Mouse (Mus musculus): ENCODE results near the gene Notum. TPM values are rescaled to one million over a fixed set of nuclear protein-coding genes. Genes with fewer than 3 reads are reported as not detected.

Notum gene
- polyA plus RNA-seq, 1 experiment = not detected

DNA sequence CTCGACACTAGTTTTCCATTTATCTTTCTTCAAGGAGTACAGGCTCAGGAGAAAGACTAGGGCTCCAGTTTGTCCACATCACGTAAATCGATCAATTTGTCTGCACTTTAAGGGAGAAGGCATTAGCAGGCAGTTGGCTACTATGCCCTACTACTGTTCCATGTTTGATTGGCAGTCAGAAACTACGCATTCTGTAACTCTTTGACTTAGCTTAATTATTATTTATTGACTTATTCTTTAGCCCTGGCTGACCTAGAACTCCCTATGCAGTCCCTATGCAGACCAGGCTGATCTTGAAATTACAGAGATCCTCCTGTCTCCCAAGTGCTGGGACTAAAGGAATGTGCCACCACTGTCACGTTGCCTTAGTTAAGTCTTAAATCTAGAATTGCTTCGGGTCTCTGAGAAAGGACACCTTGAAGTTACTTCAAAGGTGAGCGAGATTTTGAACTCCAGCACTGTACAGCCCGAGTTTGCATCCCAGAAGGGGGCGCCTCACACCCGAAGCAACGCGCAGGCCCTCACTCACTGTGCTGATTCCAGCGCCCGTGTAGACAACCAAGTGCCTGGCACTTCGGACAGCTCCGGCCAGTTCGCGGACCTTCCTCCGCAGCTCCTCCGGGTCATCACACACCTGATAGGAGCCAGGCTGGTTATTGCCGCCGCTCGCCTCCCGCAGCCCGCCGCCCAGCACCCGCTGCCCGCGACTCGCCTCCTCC, 36.9 kb downstream of the Notum start:
- Histone ChIP-seq H3K4me3 (ENCODE audit: insufficient read depth, low read depth, low read length) (peak overlapping the region; percentile 95), H3K27ac (replicated peaks; ENCODE audit: low read depth, low read length) (no peak overlapping the region), H3K4me1 (ENCODE audit: control insufficient read depth, insufficient read depth, insufficient read length, low read length) (peaks cover 5% of the 10 kb centered on the region)

DNA sequence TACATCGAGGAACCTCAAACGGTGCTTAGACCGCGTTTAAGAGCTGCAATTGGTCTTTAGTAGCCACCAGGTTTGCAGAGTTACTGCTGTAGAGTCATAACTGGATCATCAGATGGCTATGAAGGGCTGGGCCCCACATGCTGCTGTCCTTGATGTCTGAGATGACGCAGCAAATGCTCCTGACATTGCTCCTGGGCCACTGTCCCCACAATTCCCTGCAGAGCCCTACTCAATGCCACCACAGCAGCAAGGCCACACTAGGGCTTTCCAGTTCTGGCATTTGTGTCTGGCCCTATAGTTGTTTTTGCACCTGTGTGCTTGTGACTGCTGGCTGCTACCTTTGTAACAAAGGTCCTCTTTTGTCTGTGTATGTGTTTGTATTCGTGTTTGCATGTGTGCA, 38.2 kb downstream of the Notum start:
- peaks cover 4% of the 10 kb centered on the region for H3K4me1 ChIP-seq (ENCODE audit: control insufficient read depth, insufficient read depth, insufficient read length, low read length)
- H3K27ac ChIP-seq (replicated peaks; ENCODE audit: low read depth, low read length) = no peak overlapping the region
- no peak overlapping the region for H3K4me3 ChIP-seq (ENCODE audit: insufficient read depth, low read depth, low read length)

DNA sequence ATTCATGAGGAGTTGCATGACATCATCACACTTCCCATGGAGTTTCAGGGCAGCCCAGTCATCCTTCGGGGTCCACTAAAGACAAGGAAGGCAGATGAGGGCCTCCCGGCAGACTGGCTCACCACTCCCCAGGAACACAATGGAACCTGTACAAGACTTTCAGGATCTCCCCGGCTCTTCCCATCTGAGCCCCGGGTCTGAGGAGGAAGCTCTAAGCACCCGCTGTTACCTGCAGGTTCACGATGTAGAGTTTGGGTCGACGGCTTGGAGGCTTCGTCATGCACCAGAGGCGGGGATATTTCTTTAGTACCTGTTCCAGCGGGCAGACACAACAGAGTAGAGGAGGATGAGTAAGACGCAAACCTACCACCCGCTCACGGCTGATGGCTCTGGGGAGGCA, 40.8 kb downstream of the Notum start:
- Histone ChIP-seq H3K4me1 (ENCODE audit: control insufficient read depth, insufficient read depth, insufficient read length, low read length) (peaks cover 7% of the 10 kb centered on the region), H3K27ac (replicated peaks; ENCODE audit: low read depth, low read length) (no peak overlapping the region), H3K4me3 (ENCODE audit: insufficient read depth, low read depth, low read length) (no peak overlapping the region)

DNA sequence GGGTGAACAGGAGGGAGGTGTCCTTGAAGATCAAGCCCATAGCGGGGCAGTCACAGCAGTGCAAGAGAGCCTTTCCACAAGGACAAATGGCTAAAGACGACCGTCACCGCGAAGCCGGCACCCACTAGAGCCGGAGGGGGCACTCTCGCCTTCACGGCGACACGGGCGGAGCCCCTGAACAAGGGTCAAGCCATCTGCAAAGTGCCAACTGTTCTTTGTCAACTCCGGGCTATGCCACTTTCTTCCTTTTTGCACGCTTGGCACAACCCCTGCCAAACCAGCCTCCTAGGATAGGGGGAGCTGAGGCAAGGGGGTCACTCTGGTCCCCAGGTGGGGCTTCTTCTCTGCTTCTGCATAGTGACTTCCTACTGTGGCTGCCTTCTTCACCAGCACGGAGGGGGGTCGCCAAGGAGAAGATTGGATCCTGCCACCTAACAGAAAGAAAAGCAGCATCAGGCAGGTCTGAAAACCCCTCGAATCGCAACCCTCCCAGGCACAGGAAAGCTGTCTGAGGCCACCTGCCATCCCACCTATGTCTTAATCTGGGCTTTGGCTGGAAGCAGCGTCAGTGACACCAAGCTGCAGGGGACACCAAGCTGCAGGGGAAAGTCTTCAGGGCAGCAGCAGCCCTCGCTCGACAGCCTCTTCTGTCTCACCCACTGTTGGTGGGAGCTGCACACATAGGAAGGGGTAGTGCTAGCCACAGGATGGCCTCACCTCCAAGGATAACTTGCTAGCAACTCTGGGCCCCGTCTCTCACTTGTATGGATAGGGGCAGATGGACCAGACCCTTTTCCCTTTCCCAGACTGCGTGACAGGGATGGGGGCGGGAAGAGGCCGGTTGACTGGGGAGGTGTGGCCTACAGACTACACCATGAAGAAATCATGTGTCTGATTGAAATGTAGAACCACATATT, 42.1 kb downstream of the Notum start:
- H3K4me3 ChIP-seq (ENCODE audit: insufficient read depth, low read depth, low read length) = no peak overlapping the region
- peaks cover 5% of the 10 kb centered on the region for H3K4me1 ChIP-seq (ENCODE audit: control insufficient read depth, insufficient read depth, insufficient read length, low read length)
- H3K27ac ChIP-seq (replicated peaks; ENCODE audit: low read depth, low read length) = no peak overlapping the region

DNA sequence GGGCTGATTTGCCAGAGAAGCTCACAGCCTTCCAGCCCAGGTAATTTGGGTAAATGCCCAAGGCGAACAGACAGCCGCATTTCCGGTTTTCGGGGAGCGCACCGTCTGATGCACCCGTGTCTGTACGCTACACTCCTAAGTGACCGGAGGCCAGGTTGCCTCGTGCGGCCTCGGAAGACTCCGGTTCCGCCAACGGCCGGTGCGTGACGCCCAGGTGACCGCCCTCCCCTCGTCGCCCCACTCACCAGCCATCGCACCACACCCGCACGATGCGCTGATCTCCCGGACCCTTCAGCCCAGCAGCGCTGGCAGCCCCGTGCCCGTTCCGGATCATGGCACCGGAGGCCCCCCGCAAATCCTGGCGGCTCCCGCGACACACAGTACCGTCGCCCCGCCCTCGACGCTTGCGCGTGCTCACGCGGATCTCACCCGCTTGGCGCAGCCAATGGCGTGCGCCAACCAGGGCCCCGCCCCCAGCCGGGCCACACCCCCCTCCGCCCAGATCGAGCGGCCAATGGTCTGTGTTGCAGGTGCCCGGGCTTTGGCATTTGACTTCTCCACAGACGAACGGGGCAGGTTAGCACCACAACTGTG, 43.4 kb downstream of the Notum start, which contains the start of gene Pcyt2:
Gene Pcyt2, minus strand, starts transcription at position 418 of the 594 bp plus-strand sequence.
- H3K4me1 ChIP-seq (ENCODE audit: control insufficient read depth, insufficient read depth, insufficient read length, low read length) = peaks cover 5% of the 10 kb centered on the region
- peak within 1 kb of the TSS; percentile 47 for H3K27ac ChIP-seq (replicated peaks; ENCODE audit: low read depth, low read length)
- peak within 1 kb of the TSS; percentile 93 for H3K4me3 ChIP-seq (ENCODE audit: insufficient read depth, low read depth, low read length)

DNA sequence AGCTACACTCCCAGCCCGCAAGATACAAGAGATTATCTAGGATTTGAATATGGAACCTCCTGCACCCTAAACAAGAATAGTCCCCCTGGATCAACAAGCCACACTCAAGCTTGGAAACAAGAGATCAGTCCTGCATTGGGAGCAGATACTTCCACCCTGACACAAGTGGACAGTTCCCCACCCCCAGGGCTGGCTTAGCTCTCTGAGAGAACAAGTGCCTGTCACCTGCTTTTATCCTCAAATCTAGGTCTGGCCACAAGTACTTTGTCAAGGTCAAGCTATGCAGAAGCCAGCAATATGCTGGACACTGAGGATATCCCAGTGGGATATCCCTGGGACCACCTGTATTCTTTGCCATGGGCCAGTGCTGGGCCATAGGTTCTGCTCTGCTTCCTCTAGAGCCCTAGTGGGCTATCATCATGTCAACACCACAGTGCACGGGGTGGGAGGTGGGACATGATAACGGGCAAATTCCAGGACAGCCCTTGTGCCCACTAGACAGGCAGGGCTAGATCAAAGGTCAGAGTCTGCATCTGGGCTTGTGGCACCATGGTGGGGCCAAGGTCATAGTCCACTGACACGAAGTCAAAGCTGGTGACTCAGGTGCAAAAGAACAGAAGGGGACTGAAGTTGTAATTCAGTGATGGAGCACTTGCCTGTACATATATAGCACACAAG, 44.2 kb downstream of the Notum start:
- H3K4me1 ChIP-seq (ENCODE audit: control insufficient read depth, insufficient read depth, insufficient read length, low read length) = peaks cover 5% of the 10 kb centered on the region
- peak overlapping the region; percentile 93 for H3K4me3 ChIP-seq (ENCODE audit: insufficient read depth, low read depth, low read length)
- H3K27ac ChIP-seq (replicated peaks; ENCODE audit: low read depth, low read length) = peak overlapping the region; percentile 47; the same call in 1 of the 2 replicates

DNA sequence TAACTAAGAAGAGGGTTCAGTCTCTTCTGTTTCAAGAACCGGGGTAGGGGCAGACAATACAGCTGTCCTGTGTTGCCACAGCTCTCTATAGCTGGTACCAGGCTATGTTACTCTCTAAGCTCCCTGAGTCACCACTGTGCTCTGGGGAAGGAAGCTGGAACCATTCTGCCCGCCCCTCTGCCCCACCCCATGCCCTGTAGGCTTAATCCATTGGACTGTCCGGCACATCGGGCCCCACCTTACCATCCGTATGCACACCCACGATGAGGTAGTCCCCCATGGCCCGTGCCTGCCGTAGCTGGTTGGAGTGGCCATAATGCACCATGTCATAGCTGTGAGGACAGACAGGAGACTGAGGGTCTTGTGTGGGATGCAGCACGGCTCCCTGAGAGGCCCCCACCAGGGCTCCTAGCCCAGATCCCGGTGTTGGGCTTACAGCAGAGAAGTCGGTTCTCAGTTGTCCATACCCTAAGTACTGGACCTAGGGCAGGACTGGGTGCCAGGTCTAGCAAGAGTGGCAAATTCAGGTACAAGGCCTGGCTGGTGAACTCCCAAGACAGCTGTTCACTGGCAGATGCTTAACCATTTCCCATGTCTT, 45.3 kb downstream of the Notum start:
- H3K4me1 ChIP-seq (ENCODE audit: control insufficient read depth, insufficient read depth, insufficient read length, low read length) = peaks cover 5% of the 10 kb centered on the region
- H3K4me3 ChIP-seq (ENCODE audit: insufficient read depth, low read depth, low read length) = no peak overlapping the region
- H3K27ac ChIP-seq (replicated peaks; ENCODE audit: low read depth, low read length) = no peak overlapping the region

DNA sequence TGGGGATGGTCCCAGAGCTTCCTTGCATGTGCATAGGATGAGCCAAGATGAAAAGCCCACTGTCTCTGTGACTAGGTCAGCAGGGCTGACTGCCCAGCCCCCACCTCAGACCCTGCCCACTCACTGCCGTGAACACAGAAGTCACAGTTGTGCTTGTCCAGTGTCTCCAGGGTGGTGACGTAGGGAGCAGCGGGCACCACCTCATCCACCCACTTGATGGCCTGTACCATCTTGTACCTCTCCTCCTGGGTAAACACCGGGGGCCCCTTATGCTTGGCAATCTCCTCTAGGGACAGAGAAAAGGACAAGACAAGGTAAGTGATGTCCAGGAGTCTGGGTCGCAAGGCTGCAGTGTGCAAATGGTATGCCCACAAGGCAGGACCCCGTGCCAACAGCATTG, 45.8 kb downstream of the Notum start:
- Histone ChIP-seq H3K27ac (replicated peaks; ENCODE audit: low read depth, low read length) (no peak overlapping the region), H3K4me3 (ENCODE audit: insufficient read depth, low read depth, low read length) (no peak overlapping the region), H3K4me1 (ENCODE audit: control insufficient read depth, insufficient read depth, insufficient read length, low read length) (peaks cover 5% of the 10 kb centered on the region)

DNA sequence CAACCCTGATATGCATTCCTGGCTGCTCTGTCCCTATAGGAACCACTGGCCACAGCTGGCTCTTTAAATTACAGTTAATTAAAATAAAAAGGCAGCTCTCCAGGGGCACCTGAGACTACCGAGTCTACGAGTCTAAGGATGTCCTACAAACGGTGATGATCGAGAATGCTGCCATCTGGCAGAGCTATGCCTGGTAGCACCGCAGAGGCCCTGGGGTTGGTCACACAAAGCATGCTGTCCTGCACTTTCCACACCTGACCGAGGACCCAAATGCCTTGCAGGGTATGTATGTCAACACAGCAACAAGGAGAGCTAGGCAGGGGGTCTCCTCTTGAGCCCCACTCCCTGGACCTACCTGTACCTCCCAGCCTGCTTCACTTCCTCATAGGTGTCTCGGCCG, 47.0 kb downstream of the Notum start:
- peaks cover 5% of the 10 kb centered on the region for H3K4me1 ChIP-seq (ENCODE audit: control insufficient read depth, insufficient read depth, insufficient read length, low read length)
- H3K27ac ChIP-seq (replicated peaks; ENCODE audit: low read depth, low read length) = no peak overlapping the region
- H3K4me3 ChIP-seq (ENCODE audit: insufficient read depth, low read depth, low read length) = no peak overlapping the region

DNA sequence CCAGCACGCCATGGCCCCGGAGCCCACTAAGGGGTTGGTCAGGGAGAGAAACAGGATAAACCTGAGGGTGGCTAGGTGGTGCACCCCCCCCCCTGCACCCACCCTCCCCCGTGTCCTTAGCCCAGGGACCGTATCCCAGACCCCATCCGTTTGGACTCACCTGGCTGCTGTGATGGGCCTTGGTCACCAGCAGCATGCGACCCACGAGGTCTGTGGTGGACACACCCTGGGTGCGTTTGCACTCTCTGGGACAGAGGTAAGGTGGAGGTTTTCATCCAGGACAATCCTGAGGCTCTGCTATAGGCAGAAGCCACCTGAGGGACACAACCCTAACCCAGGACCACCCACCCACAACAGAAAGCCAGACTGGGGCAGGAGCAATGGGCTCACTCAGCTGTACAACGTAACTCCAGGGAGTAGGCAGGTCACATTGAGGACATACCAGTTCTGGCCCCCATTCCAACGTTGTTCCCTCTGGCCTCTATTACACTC, 47.4 kb downstream of the Notum start:
- Histone ChIP-seq H3K4me3 (ENCODE audit: insufficient read depth, low read depth, low read length) (no peak overlapping the region), H3K4me1 (ENCODE audit: control insufficient read depth, insufficient read depth, insufficient read length, low read length) (peaks cover 5% of the 10 kb centered on the region), H3K27ac (replicated peaks; ENCODE audit: low read depth, low read length) (no peak overlapping the region)

DNA sequence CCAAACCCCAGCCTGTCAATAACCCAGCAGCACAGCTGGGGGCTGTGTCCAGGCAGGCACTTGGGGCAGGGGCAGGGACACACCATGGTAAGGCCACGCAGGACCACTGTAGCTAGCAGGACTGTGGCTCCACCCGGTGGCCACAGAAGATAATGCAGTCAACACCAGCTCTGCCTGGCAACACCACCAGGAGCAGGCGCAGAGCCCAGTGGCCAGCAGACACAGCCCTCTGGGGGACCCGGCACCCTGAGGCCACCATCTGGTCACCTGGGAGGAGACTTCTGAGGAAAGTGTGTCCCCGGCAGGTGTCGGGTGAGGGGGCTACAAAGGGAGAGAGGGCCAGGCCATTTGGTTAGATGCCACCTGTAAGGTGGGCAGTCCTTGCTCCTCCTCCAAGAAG, 48.2 kb downstream of the Notum start:
- H3K4me1 ChIP-seq (ENCODE audit: control insufficient read depth, insufficient read depth, insufficient read length, low read length) = peaks cover 5% of the 10 kb centered on the region
- no peak overlapping the region for H3K4me3 ChIP-seq (ENCODE audit: insufficient read depth, low read depth, low read length)
- H3K27ac ChIP-seq (replicated peaks; ENCODE audit: low read depth, low read length) = no peak overlapping the region

DNA sequence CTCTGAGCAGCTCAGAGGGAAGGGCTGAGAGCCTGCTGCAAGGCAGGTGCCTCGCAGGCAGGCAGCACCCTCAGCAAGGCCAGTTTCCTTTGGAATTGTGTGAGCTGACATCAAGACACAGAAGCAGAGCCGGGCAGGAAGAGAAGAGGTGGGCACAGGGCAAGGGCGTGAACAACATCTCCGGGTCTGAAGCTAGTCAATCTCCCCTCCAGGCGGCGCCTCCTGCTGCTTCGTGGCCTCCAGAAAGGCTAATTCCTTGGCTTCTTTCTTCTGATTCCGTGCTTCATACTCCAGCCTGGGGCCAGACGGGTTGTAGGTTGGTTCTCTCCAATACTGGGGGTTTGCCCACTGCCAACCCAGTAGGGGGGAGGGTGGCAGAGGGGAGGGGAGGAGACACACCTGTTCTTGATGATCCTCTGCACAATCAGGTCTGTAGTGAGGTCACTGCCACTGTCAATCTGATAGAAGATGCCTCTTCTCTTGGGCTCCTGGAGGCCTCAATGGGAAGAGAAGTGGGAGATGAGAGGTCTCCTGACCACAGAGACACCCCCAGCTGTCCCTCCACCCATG, 50.4 kb downstream of the Notum start:
- Histone ChIP-seq H3K4me1 (ENCODE audit: control insufficient read depth, insufficient read depth, insufficient read length, low read length) (no peaks in the 10 kb centered on the region; the same call in 1 of the 2 replicates), H3K27ac (replicated peaks; ENCODE audit: low read depth, low read length) (no peak overlapping the region), H3K4me3 (ENCODE audit: insufficient read depth, low read depth, low read length) (no peak overlapping the region)

DNA sequence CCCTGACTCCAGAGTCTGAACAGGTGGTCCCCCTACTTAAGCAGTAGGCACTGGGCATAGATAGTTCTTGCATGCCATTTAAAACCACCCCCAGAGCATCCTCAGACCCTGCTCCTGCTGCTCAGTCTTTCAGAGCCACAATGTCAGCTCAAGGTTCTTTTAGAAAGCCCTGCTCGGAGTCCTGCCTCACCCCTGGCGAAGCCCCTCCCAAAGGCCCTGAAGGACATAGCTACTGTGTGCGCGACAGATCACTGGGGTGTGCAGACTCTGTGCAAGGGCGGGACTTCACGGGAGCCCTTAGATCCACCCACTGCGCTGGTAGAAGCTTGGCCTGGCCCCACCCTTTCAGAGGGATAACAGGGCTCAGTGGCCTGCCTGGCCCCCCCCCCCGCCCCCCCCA, 51.7 kb downstream of the Notum start:
- Histone ChIP-seq H3K27ac (replicated peaks; ENCODE audit: low read depth, low read length) (no peak overlapping the region), H3K4me1 (ENCODE audit: control insufficient read depth, insufficient read depth, insufficient read length, low read length) (no peaks in the 10 kb centered on the region; the same call in 1 of the 2 replicates), H3K4me3 (ENCODE audit: insufficient read depth, low read depth, low read length) (no peak overlapping the region)

Measured in brown adipose tissue, adult 24 weeks (tissue).